Mouse (Mus musculus): ENCODE measurements at regions not wholly inside any gene's neighbourhood (a gene's known extent, or its start where the extent isn't known, plus 50 kb on each side); places are given as distances from the start of the nearest gene placed in this dataset.

- H3K27me3 ChIP-seq = no peaks in the 10 kb centered on the region
- no peaks in the 10 kb centered on the region for H3K36me3 ChIP-seq
- no peaks in the 10 kb centered on the region for H3K9me3 ChIP-seq (replicated peaks)
- ATAC-seq (replicated peaks; ENCODE audit: low FRiP score) = no peak
- no peaks in the 10 kb centered on the region for H3K4me1 ChIP-seq
- no peak overlapping the region for H3K4me3 ChIP-seq (replicated peaks)
- no peak overlapping the region for H3K4me2 ChIP-seq
- H3K9ac ChIP-seq = no peak overlapping the region
- WGBS = 68% methylated on average over 5 of the region's 5 CpGs
- no peak overlapping the region for H3K27ac ChIP-seq
These were observed 53.8 kb downstream of the Neurod6 start for GRCm38 (mm10) chr6:55627228-55627627.

- H3K27me3 ChIP-seq = no peaks in the 10 kb centered on the region
- H3K36me3 ChIP-seq = no peaks in the 10 kb centered on the region
- H3K4me3 ChIP-seq (replicated peaks) = no peak overlapping the region
- 0 out of 2 replicates have a peak, but pooled peaks cover 2% of the 10 kb centered on the region for H3K4me1 ChIP-seq
- H3K9ac ChIP-seq = no peak overlapping the region
- H3K4me2 ChIP-seq = no peak overlapping the region
- no peaks in the 10 kb centered on the region for H3K9me3 ChIP-seq (replicated peaks)
- ATAC-seq (replicated peaks; ENCODE audit: low FRiP score) = no peak
- no peak overlapping the region for H3K27ac ChIP-seq
- WGBS = 88% methylated on average over 3 of the region's 3 CpGs
These were observed 60.7 kb downstream of the Neurod6 start for GRCm38 (mm10) chr6:55620366-55620765.

GRCm38 (mm10) chr6:55617922-55618481, 63.1 kb downstream of the Neurod6 start:
- no peaks in the 10 kb centered on the region for H3K36me3 ChIP-seq
- peak overlapping the region; percentile 57 for H3K4me2 ChIP-seq
- WGBS = 12% methylated on average over 13 of the region's 13 CpGs
- H3K27ac ChIP-seq = no peak overlapping the region; the same call in 1 of the 2 replicates
- no peak overlapping the region for H3K9ac ChIP-seq
- no peaks in the 10 kb centered on the region for H3K27me3 ChIP-seq
- peak; percentile 54; the same call in 1 of the 2 replicates for ATAC-seq (replicated peaks; ENCODE audit: low FRiP score)
- no peaks in the 10 kb centered on the region for H3K9me3 ChIP-seq (replicated peaks)
- H3K4me1 ChIP-seq = 0 out of 2 replicates have a peak, but pooled peaks cover 2% of the 10 kb centered on the region
- H3K4me3 ChIP-seq (replicated peaks) = peak overlapping the region; percentile 31

- H3K9ac ChIP-seq = no peak overlapping the region
- no peak overlapping the region for H3K27ac ChIP-seq
- H3K9me3 ChIP-seq (replicated peaks) = no peaks in the 10 kb centered on the region
- H3K4me3 ChIP-seq (replicated peaks) = no peak overlapping the region
- no peak overlapping the region for H3K4me2 ChIP-seq
- 53% methylated on average over 3 of the region's 3 CpGs for WGBS
- H3K4me1 ChIP-seq = no peaks in the 10 kb centered on the region
- no peaks in the 10 kb centered on the region for H3K36me3 ChIP-seq
- no peak for ATAC-seq (replicated peaks; ENCODE audit: low FRiP score)
- H3K27me3 ChIP-seq = no peaks in the 10 kb centered on the region
These were observed 70.7 kb downstream of the Neurod6 start for GRCm38 (mm10) chr6:55610395-55610794.

GRCm38 (mm10) chr6:55609976-55610375, 71.1 kb downstream of the Neurod6 start:
- ATAC-seq (replicated peaks; ENCODE audit: low FRiP score) = no peak
- H3K9ac ChIP-seq = no peak overlapping the region
- H3K4me2 ChIP-seq = no peak overlapping the region
- H3K27me3 ChIP-seq = no peaks in the 10 kb centered on the region
- 67% methylated on average over 1 of the region's 1 CpGs for WGBS
- no peaks in the 10 kb centered on the region for H3K4me1 ChIP-seq
- no peak overlapping the region for H3K4me3 ChIP-seq (replicated peaks)
- H3K36me3 ChIP-seq = no peaks in the 10 kb centered on the region
- H3K9me3 ChIP-seq (replicated peaks) = no peaks in the 10 kb centered on the region
- no peak overlapping the region for H3K27ac ChIP-seq

GRCm38 (mm10) chr6:55609053-55609452, 72.0 kb downstream of the Neurod6 start:
- Histone ChIP-seq H3K4me1 (no peaks in the 10 kb centered on the region), H3K4me2 (no peak overlapping the region), H3K36me3 (no peaks in the 10 kb centered on the region), H3K4me3 (replicated peaks) (no peak overlapping the region), H3K27me3 (no peaks in the 10 kb centered on the region), H3K27ac (no peak overlapping the region), H3K9ac (no peak overlapping the region), H3K9me3 (replicated peaks) (no peaks in the 10 kb centered on the region)
- 81% methylated on average over 1 of the region's 1 CpGs for WGBS
- ATAC-seq (replicated peaks; ENCODE audit: low FRiP score) = no peak

- ATAC-seq (replicated peaks; ENCODE audit: low FRiP score) = no peak
- H3K4me1 ChIP-seq = no peaks in the 10 kb centered on the region
- no peak overlapping the region for H3K4me2 ChIP-seq
- 83% methylated on average over 4 of the region's 4 CpGs for WGBS
- H3K27me3 ChIP-seq = no peaks in the 10 kb centered on the region
- no peak overlapping the region for H3K4me3 ChIP-seq (replicated peaks)
- H3K36me3 ChIP-seq = no peaks in the 10 kb centered on the region
- H3K9ac ChIP-seq = no peak overlapping the region
- no peaks in the 10 kb centered on the region for H3K9me3 ChIP-seq (replicated peaks)
- no peak overlapping the region for H3K27ac ChIP-seq
These were observed 84.0 kb downstream of the Neurod6 start for GRCm38 (mm10) chr6:55597088-55597487.

GRCm38 (mm10) chr6:55592126-55592525, 88.9 kb downstream of the Neurod6 start:
- Histone ChIP-seq H3K9ac (no peak overlapping the region), H3K27me3 (no peaks in the 10 kb centered on the region), H3K9me3 (replicated peaks) (no peaks in the 10 kb centered on the region), H3K4me3 (replicated peaks) (no peak overlapping the region), H3K27ac (no peak overlapping the region), H3K36me3 (no peaks in the 10 kb centered on the region), H3K4me2 (no peak overlapping the region), H3K4me1 (no peaks in the 10 kb centered on the region)
- no peak for ATAC-seq (replicated peaks; ENCODE audit: low FRiP score)
- 77% methylated on average over 4 of the region's 4 CpGs for WGBS

- Histone ChIP-seq H3K9me3 (replicated peaks) (no peaks in the 10 kb centered on the region), H3K9ac (no peak overlapping the region)
- 61% methylated on average over 6 of the region's 6 CpGs for WGBS
These were observed 100.0 kb downstream of the Neurod6 start for GRCm38 (mm10) chr6:55581106-55581505.

GRCm38 (mm10) chr6:55580036-55580435, 101.0 kb downstream of the Neurod6 start:
- H3K27ac ChIP-seq = no peak overlapping the region
- no peaks in the 10 kb centered on the region for H3K27me3 ChIP-seq
- H3K9ac ChIP-seq = no peak overlapping the region
- 21% methylated on average over 5 of the region's 5 CpGs for WGBS
- no peaks in the 10 kb centered on the region for H3K4me1 ChIP-seq
- H3K9me3 ChIP-seq (replicated peaks) = no peaks in the 10 kb centered on the region
- H3K36me3 ChIP-seq = no peaks in the 10 kb centered on the region
- H3K4me3 ChIP-seq (replicated peaks) = no peak overlapping the region
- no peak for ATAC-seq (replicated peaks; ENCODE audit: low FRiP score)
- no peak overlapping the region for H3K4me2 ChIP-seq

More at GRCm38 (mm10) chr6:55581106-55581505, 100.0 kb downstream of the Neurod6 start:
- H3K27me3 ChIP-seq = no peaks in the 10 kb centered on the region
- no peaks in the 10 kb centered on the region for H3K36me3 ChIP-seq
- no peak overlapping the region for H3K4me2 ChIP-seq
- H3K27ac ChIP-seq = no peak overlapping the region
- ATAC-seq (replicated peaks; ENCODE audit: low FRiP score) = no peak
- H3K4me1 ChIP-seq = no peaks in the 10 kb centered on the region
- H3K4me3 ChIP-seq (replicated peaks) = no peak overlapping the region

GRCm38 (mm10) chr6:55579611-55580010, 101.5 kb downstream of the Neurod6 start:
- Histone ChIP-seq H3K4me3 (replicated peaks) (no peak overlapping the region), H3K27me3 (no peaks in the 10 kb centered on the region), H3K9ac (no peak overlapping the region), H3K4me1 (no peaks in the 10 kb centered on the region), H3K4me2 (no peak overlapping the region), H3K9me3 (replicated peaks) (no peaks in the 10 kb centered on the region), H3K36me3 (no peaks in the 10 kb centered on the region), H3K27ac (no peak overlapping the region)
- ATAC-seq (replicated peaks; ENCODE audit: low FRiP score) = no peak
- WGBS = 69% methylated on average over 9 of the region's 9 CpGs

GRCm38 (mm10) chr6:55579105-55579504, 102.0 kb downstream of the Neurod6 start:
- Histone ChIP-seq H3K27ac (no peak overlapping the region), H3K9ac (no peak overlapping the region), H3K4me3 (replicated peaks) (no peak overlapping the region), H3K4me1 (no peaks in the 10 kb centered on the region), H3K27me3 (no peaks in the 10 kb centered on the region), H3K4me2 (no peak overlapping the region), H3K9me3 (replicated peaks) (no peaks in the 10 kb centered on the region), H3K36me3 (no peaks in the 10 kb centered on the region)
- no peak for ATAC-seq (replicated peaks; ENCODE audit: low FRiP score)
- 45% methylated on average over 5 of the region's 5 CpGs for WGBS

GRCm38 (mm10) chr6:55578051-55578450, 103.0 kb downstream of the Neurod6 start:
- Histone ChIP-seq H3K4me2 (no peak overlapping the region), H3K27me3 (no peaks in the 10 kb centered on the region), H3K9me3 (replicated peaks) (no peaks in the 10 kb centered on the region), H3K4me3 (replicated peaks) (no peak overlapping the region), H3K36me3 (no peaks in the 10 kb centered on the region), H3K4me1 (no peaks in the 10 kb centered on the region), H3K27ac (no peak overlapping the region), H3K9ac (no peak overlapping the region)
- ATAC-seq (replicated peaks; ENCODE audit: low FRiP score) = no peak
- 97% methylated on average over 1 of the region's 1 CpGs for WGBS
